Mouse (Mus musculus) cerebellum, adult 2 months (tissue): ENCODE data around the gene Pla2g4d.

Experiments
- CTCF ChIP-seq: fragments of 200-500 bp; IDR thresholded peaks from 2 replicates; pipeline ENCODE4 v1.5.1; 2011; ENCODE audit warnings: low read depth, mild to moderate bottlenecking, control low read depth, low read length, moderate library complexity, borderline replicate concordance; ENCODE audit not compliant: insufficient read depth
- POLR2A ChIP-seq: fragments of 200-500 bp; IDR thresholded peaks from 2 replicates; pipeline ENCODE4 v1.6.1; 2011; ENCODE audit warnings: low read length, control low read depth, borderline replicate concordance; ENCODE audit not compliant: insufficient read depth

- TF ChIP-seq CTCF (no peak), POLR2A (no peak)
Observed at GRCm38 (mm10) chr2:120315077-120315476, 26.1 kb upstream of the Pla2g4d start.
